ENCODE assay signal across 21 mouse cellular contexts in genomic region chr7:78253777-78254385, GRCm38 (mm10).
DNase-seq lines count a peak whose midpoint lies in the region; ATAC-seq and TF ChIP-seq lines count a peak whose summit lies in the region.
"Had no signal": no experiment of that assay in that cellular context is flagged by ENCODE, and none has a peak within 500 bp of the region (broad histone marks: within the 10 kb centered on the region; RNA-seq: fewer than 3 reads in every experiment).

No protein-coding gene starts in this region.

- ATAC-seq in forebrain, embryonic 16.5 days: peak; percentile 31; the same call in 1 of the 2 replicates
- ATAC-seq in forebrain, embryonic 11.5 days (replicated peaks; ENCODE audit: low FRiP score): no peak
- ATAC-seq in kidney, postnatal 0 days (replicated peaks; ENCODE audit: low FRiP score, low read depth): no peak
- ATAC-seq: forebrain, postnatal 0 days; intestine, embryonic 16.5 days had no signal

- no peaks in the 10 kb centered on the region for H3K36me3 ChIP-seq in forebrain, embryonic 16.5 days (ENCODE audit: control insufficient read depth, insufficient read depth)
- no peaks in the 10 kb centered on the region for H3K36me3 ChIP-seq in forebrain, embryonic 11.5 days (ENCODE audit: control insufficient read depth, insufficient read depth, low read length)
- no peaks in the 10 kb centered on the region for H3K36me3 ChIP-seq in kidney, postnatal 0 days (ENCODE audit: insufficient read depth, low read length)

- H3K27ac ChIP-seq in forebrain, embryonic 16.5 days (ENCODE audit: low read length): no peak overlapping the region
- H3K27ac ChIP-seq in forebrain, embryonic 11.5 days (ENCODE audit: low read depth, low read length): no peak overlapping the region
- no peak overlapping the region for H3K27ac ChIP-seq in kidney, postnatal 0 days
- H3K27ac ChIP-seq: macrophage had no signal

- DNase-seq in forebrain, embryonic 11.5 days (ENCODE audit: low spot score): no peak
- peak; percentile 37 for DNase-seq in kidney, postnatal 0 days (ENCODE audit: low spot score)
- DNase-seq in kidney, postnatal 10 days: no peak
- DNase-seq in retina, postnatal 1 day: peak; percentile 12
- no peak for DNase-seq in retina, embryonic 14.5 days (ENCODE audit: low spot score)
- DNase-seq in thymus, postnatal 4 days: no peak
- DNase-seq: adrenal gland, postnatal 14 days; cerebellum, adult 9-10 months; forebrain, postnatal 0 days; gastrocnemius, postnatal 14 days; heart, adult 11 months; kidney, adult 9 months; right cerebral cortex, postnatal 25 days; spleen, adult 18-20 months; thymus, postnatal 36 days had no signal

- H3K4me3 ChIP-seq in forebrain, embryonic 16.5 days (replicated peaks; ENCODE audit: low read length): no peak overlapping the region
- no peak overlapping the region for H3K4me3 ChIP-seq in forebrain, embryonic 11.5 days (ENCODE audit: low read depth, low read length)
- H3K4me3 ChIP-seq in kidney, postnatal 0 days (replicated peaks; ENCODE audit: low read depth, low read length): no peak overlapping the region
- H3K4me3 ChIP-seq: myocyte had no signal

- no peaks in the 10 kb centered on the region for H3K27me3 ChIP-seq in forebrain, embryonic 16.5 days (replicated peaks; ENCODE audit: control insufficient read depth, insufficient read depth, low read length)
- no peaks in the 10 kb centered on the region for H3K27me3 ChIP-seq in forebrain, embryonic 11.5 days (ENCODE audit: control insufficient read depth, insufficient read depth, low read length)
- no peaks in the 10 kb centered on the region for H3K27me3 ChIP-seq in kidney, postnatal 0 days (ENCODE audit: insufficient read depth, low read length)

- TF ChIP-seq CTCF in kidney, postnatal 0 days (IDR thresholded peaks at IDR 0.05; ENCODE audit: low read depth): no peak

- WGBS in forebrain, embryonic 16.5 days: 69% methylated on average over 3 of the region's 3 CpGs
- 78% methylated on average over 3 of the region's 3 CpGs for WGBS in forebrain, embryonic 11.5 days
- 39% methylated on average over 3 of the region's 3 CpGs for WGBS in kidney, postnatal 0 days

- no peak overlapping the region for H3K9ac ChIP-seq in forebrain, embryonic 16.5 days (replicated peaks; ENCODE audit: low read depth, low read length)
- H3K9ac ChIP-seq in forebrain, embryonic 11.5 days (ENCODE audit: low read length): no peak overlapping the region
- no peak overlapping the region for H3K9ac ChIP-seq in kidney, postnatal 0 days (ENCODE audit: low read depth, low read length)
- H3K9ac ChIP-seq: forebrain, postnatal 0 days had no signal

- no peak overlapping the region for H3K4me2 ChIP-seq in forebrain, embryonic 16.5 days (ENCODE audit: low read length)
- H3K4me2 ChIP-seq in forebrain, embryonic 11.5 days (ENCODE audit: low read depth, low read length, severe bottlenecking): no peak overlapping the region
- no peak overlapping the region for H3K4me2 ChIP-seq in kidney, postnatal 0 days (ENCODE audit: low read length)
- H3K4me2 ChIP-seq: heart, embryonic 11.5 days; midbrain, embryonic 11.5 days had no signal

- H3K9me3 ChIP-seq in forebrain, embryonic 16.5 days (ENCODE audit: control insufficient read depth, low read length): no peaks in the 10 kb centered on the region
- no peaks in the 10 kb centered on the region for H3K9me3 ChIP-seq in forebrain, embryonic 11.5 days (ENCODE audit: control insufficient read depth, low read length)
- H3K9me3 ChIP-seq in kidney, postnatal 0 days (replicated peaks; ENCODE audit: low read length): no peaks in the 10 kb centered on the region

- H3K4me1 ChIP-seq in forebrain, embryonic 16.5 days (replicated peaks; ENCODE audit: control insufficient read depth, insufficient read depth, low read length): no peaks in the 10 kb centered on the region
- H3K4me1 ChIP-seq in forebrain, embryonic 11.5 days (replicated peaks; ENCODE audit: control insufficient read depth, insufficient read depth, low read length): no peaks in the 10 kb centered on the region
- H3K4me1 ChIP-seq in kidney, postnatal 0 days (replicated peaks; ENCODE audit: insufficient read depth, low read length): no peaks in the 10 kb centered on the region

Comparison
In these comparisons a context has a peak if more than half of its experiments do, and no peak if none do; other contexts are left out.
1. DNase-seq: peak in kidney, postnatal 0 days (single experiment) and retina, postnatal 1 day (single experiment); none in forebrain, embryonic 11.5 days (single experiment), kidney, postnatal 10 days (single experiment), retina, embryonic 14.5 days (single experiment) and thymus, postnatal 4 days (single experiment).